Mouse (Mus musculus): ENCODE measurements around the gene Foxm1. TPM values are rescaled to one million over a fixed set of nuclear protein-coding genes. Genes with fewer than 3 reads are reported as not detected.
"Not testable (repeated sequence)": the region's sequence is repeated elsewhere in the genome, so short reads cannot be mapped to it uniquely, and the experiment has no call there.

Gene Foxm1
- total RNA-seq, 2 experiments from 2014 or later, result 8.7 to 11.2 TPM

GRCm38 (mm10) chr6:128370040-128370439, 7.3 kb downstream of the Foxm1 start:
- DNase-seq, result no peak
- intact Hi-C loops (cut with DNase I), result no loop called here

- DNase-seq, result no peak
- intact Hi-C loops (cut with DNase I), result no loop called here
These were observed 12.4 kb downstream of the Foxm1 start, which contains the start of the genes Tex52 and Gm44596 for GRCm38 (mm10) chr6:128375192-128375591. Gene Tex52, plus strand, starts transcription at chr6:128375456. Gene Gm44596, plus strand, starts transcription at chr6:128375503.

GRCm38 (mm10) chr6:128376371-128377085, 13.8 kb downstream of the Foxm1 start:
- intact Hi-C loops (cut with DNase I), result no loop called here
- no peak for DNase-seq

GRCm38 (mm10) chr6:128379636-128380035, 16.9 kb downstream of the Foxm1 start:
- no peak for DNase-seq
- intact Hi-C loops (cut with DNase I), result no loop called here

GRCm38 (mm10) chr6:128380594-128381167, 17.9 kb downstream of the Foxm1 start:
- DNase-seq; intact Hi-C loops (cut with DNase I): not testable (repeated sequence)

- DNase-seq, result no peak
- intact Hi-C loops (cut with DNase I), result no loop called here
These were observed 18.5 kb downstream of the Foxm1 start for GRCm38 (mm10) chr6:128381254-128381653.

GRCm38 (mm10) chr6:128383752-128384151, 21.0 kb downstream of the Foxm1 start:
- intact Hi-C loops (cut with DNase I), result no loop called here

GRCm38 (mm10) chr6:128385026-128385425, 22.3 kb downstream of the Foxm1 start:
- DNase-seq, result no peak

More at GRCm38 (mm10) chr6:128383752-128384151, 21.0 kb downstream of the Foxm1 start:
- DNase-seq, result no peak

GRCm38 (mm10) chr6:128389185-128389584, 26.4 kb downstream of the Foxm1 start:
- no peak for DNase-seq
- intact Hi-C loops (cut with DNase I), result loop anchor here (2.0 kb wide), 1 partner anchor 24 kb away; no protein-coding TSS in a partner anchor

More at GRCm38 (mm10) chr6:128385026-128385425, 22.3 kb downstream of the Foxm1 start:
- intact Hi-C loops (cut with DNase I), result no loop called here

GRCm38 (mm10) chr6:128390683-128391082, 27.9 kb downstream of the Foxm1 start:
- DNase-seq, result no peak
- intact Hi-C loops (cut with DNase I), result no loop called here

GRCm38 (mm10) chr6:128397574-128398261, 35.0 kb downstream of the Foxm1 start:
- intact Hi-C loops (cut with DNase I), result no loop called here
- no peak for DNase-seq

GRCm38 (mm10) chr6:128398996-128399395, 36.2 kb downstream of the Foxm1 start, which contains the start of gene Nrip2:
Gene Nrip2, plus strand, starts transcription at chr6:128399296.
- DNase-seq, result no peak
- intact Hi-C loops (cut with DNase I), result no loop called here

- intact Hi-C loops (cut with DNase I), result no loop called here
These were observed 36.8 kb downstream of the Foxm1 start for GRCm38 (mm10) chr6:128399421-128400185.

GRCm38 (mm10) chr6:128404708-128405107, 41.9 kb downstream of the Foxm1 start:
- no peak for DNase-seq

More at GRCm38 (mm10) chr6:128399421-128400185, 36.8 kb downstream of the Foxm1 start:
- peak; percentile 49 for DNase-seq

GRCm38 (mm10) chr6:128408544-128409125, 45.9 kb downstream of the Foxm1 start:
- intact Hi-C loops (cut with DNase I), result loop anchor here (5.0 kb wide), 1 partner anchor 176 kb away; no protein-coding TSS in a partner anchor
- no peak for DNase-seq

More at GRCm38 (mm10) chr6:128404708-128405107, 41.9 kb downstream of the Foxm1 start:
- intact Hi-C loops (cut with DNase I), result loop anchor here (5.0 kb wide), 1 partner anchor 172 kb away; no protein-coding TSS in a partner anchor

GRCm38 (mm10) chr6:128410305-128410704, 47.5 kb downstream of the Foxm1 start:
- DNase-seq, result no peak
- intact Hi-C loops (cut with DNase I), result loop anchor here (5.0 kb wide), 1 partner anchor 93 kb away; no protein-coding TSS in a partner anchor

GRCm38 (mm10) chr6:128411115-128411514, 48.3 kb downstream of the Foxm1 start:
- intact Hi-C loops (cut with DNase I), result loop anchor here (5.0 kb wide), 1 partner anchor 94 kb away; no protein-coding TSS in a partner anchor
- peak; percentile 73 for DNase-seq

GRCm38 (mm10) chr6:128416169-128416568, 53.4 kb downstream of the Foxm1 start:
- intact Hi-C loops (cut with DNase I), result no loop called here
- no peak for DNase-seq

- intact Hi-C loops (cut with DNase I), result no loop called here
- DNase-seq, result no peak
These were observed 55.3 kb downstream of the Foxm1 start for GRCm38 (mm10) chr6:128418076-128418475.

GRCm38 (mm10) chr6:128421036-128421435, 58.3 kb downstream of the Foxm1 start:
- no peak for DNase-seq
- intact Hi-C loops (cut with DNase I), result no loop called here
